Mouse (Mus musculus): ENCODE data around the gene Rab40c.
A peak's percentile ranks its signal among the peaks of the same experiment; 100 is the strongest.
"Not testable (repeated sequence)": the region's sequence is repeated elsewhere in the genome, so short reads cannot be mapped to it uniquely, and the experiment has no call there.

Rab40c gene

GRCm38 (mm10) chr17:25874148-25874720 is 45.3 kb downstream of the Rab40c start:
- DNase-seq, result no peak

GRCm38 (mm10) chr17:25873405-25874147 is 46.0 kb downstream of the Rab40c start:
- DNase-seq, result no peak

GRCm38 (mm10) chr17:25872676-25873075 is 46.9 kb downstream of the Rab40c start:
- no peak for DNase-seq

- DNase-seq, result not testable (repeated sequence)
These were observed 48.0 kb downstream of the Rab40c start for GRCm38 (mm10) chr17:25871566-25871965.

- DNase-seq, result no peak
These were observed 49.6 kb downstream of the Rab40c start for GRCm38 (mm10) chr17:25869954-25870353.

- no peak for DNase-seq
These were observed 50.0 kb downstream of the Rab40c start for GRCm38 (mm10) chr17:25869498-25869897.

- peak; percentile 56 to 68 for DNase-seq
These were observed 50.8 kb downstream of the Rab40c start, which contains the start of gene Mcrip2 for GRCm38 (mm10) chr17:25868601-25869191. TSS of gene Mcrip2 (minus strand) at chr17:25868764.

GRCm38 (mm10) chr17:25867836-25868600 is 51.5 kb downstream of the Rab40c start:
- peak in 1 of 2 experiments; percentile 15 for DNase-seq

GRCm38 (mm10) chr17:25867509-25867835 is 52.1 kb downstream of the Rab40c start:
- DNase-seq, result no peak

- DNase-seq, result no peak
These were observed 53.4 kb downstream of the Rab40c start for GRCm38 (mm10) chr17:25866172-25866571.

- DNase-seq, result no peak
These were observed 54.2 kb downstream of the Rab40c start for GRCm38 (mm10) chr17:25865288-25865687.

- no peak for DNase-seq
These were observed 55.2 kb downstream of the Rab40c start for GRCm38 (mm10) chr17:25864311-25864710.

GRCm38 (mm10) chr17:25863681-25864080 is 55.8 kb downstream of the Rab40c start:
- no peak for DNase-seq

- DNase-seq, result no peak
These were observed 57.6 kb downstream of the Rab40c start for GRCm38 (mm10) chr17:25861704-25862612.

- DNase-seq, result peak; percentile 80 to 83
These were observed 58.5 kb downstream of the Rab40c start, which contains the start of gene Wdr90 for GRCm38 (mm10) chr17:25860832-25861703. TSS of gene Wdr90 (minus strand) at chr17:25861501.

- no peak for DNase-seq
These were observed 59.3 kb downstream of the Rab40c start for GRCm38 (mm10) chr17:25860229-25860628.

- DNase-seq, result peak; percentile 91 to 94
These were observed 75.1 kb downstream of the Rab40c start, which contains the start of gene Rhot2 for GRCm38 (mm10) chr17:25844396-25844901. TSS of gene Rhot2 (minus strand) at chr17:25844851.

- DNase-seq, result no peak
These were observed 75.7 kb downstream of the Rab40c start for GRCm38 (mm10) chr17:25843636-25844395.

- DNase-seq, result no peak
These were observed 76.4 kb downstream of the Rab40c start for GRCm38 (mm10) chr17:25843122-25843521.

- no peak for DNase-seq
These were observed 77.0 kb downstream of the Rab40c start for GRCm38 (mm10) chr17:25842509-25842908.

Data from spleen, adult 18-20 months (tissue).